Mouse (Mus musculus): ENCODE results near the gene Tent4a.

DNA sequence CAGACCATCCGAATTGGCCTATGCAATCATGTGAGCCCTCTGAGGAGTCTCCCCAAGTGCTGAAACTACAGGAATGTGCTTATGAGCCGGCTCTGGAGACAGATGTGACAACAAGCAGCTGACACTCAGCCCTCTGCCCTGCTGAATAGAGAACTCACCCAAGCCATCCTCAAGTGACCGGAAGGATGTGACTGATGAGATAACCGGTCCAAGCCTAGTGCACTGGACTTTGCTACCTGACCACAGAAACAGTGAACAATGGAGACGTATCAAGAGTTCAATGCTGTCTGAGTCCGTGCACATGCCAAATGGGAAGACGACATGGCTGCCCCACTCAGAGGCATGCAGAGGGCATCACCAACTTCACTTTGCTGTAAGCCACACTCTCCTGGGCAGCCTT is 5.9 kb downstream of the Tent4a start:
- TF ChIP-seq CTCF (IDR thresholded peaks at IDR 0.05): no peak
- TF ChIP-seq EP300 (IDR thresholded peaks at IDR 0.05): no peak
